8 mouse cellular contexts compared by ENCODE assay signal in genomic region chr5:121838341-121839127, GRCm38 (mm10). TPM values are rescaled to one million over a fixed set of nuclear protein-coding genes. Genes with fewer than 3 reads are reported as not detected.
DNase-seq lines count a peak whose midpoint lies in the region; ATAC-seq lines count a peak whose summit lies in the region.

No protein-coding gene starts in this region.

- WGBS in forebrain, embryonic 15.5 days = under 1% methylated on average over 46 of the region's 46 CpGs
- under 1% methylated on average over 46 of the region's 46 CpGs for WGBS in hindbrain, embryonic 14.5 days
- 1% methylated on average over 45 of the region's 46 CpGs for WGBS in liver, embryonic 11.5 days

- DNase-seq in cerebellum, adult 11 months = peak; percentile 62
- DNase-seq in adrenal gland, postnatal 10 days = peak; percentile 72
- no peak for DNase-seq in hindbrain, embryonic 14.5 days (ENCODE audit: low spot score)
- peak; percentile 68 for DNase-seq in liver, embryonic 11.5 days (ENCODE audit: low spot score)
- peak; percentile 55 for DNase-seq in thymus, postnatal 0 days (ENCODE audit: low spot score)

- no peaks in the 10 kb centered on the region for H3K36me3 ChIP-seq in forebrain, embryonic 15.5 days
- no peaks in the 10 kb centered on the region for H3K36me3 ChIP-seq in hindbrain, embryonic 14.5 days (replicated peaks; ENCODE audit: control insufficient read depth, insufficient read depth)
- H3K36me3 ChIP-seq in liver, embryonic 11.5 days (ENCODE audit: control insufficient read depth, insufficient read depth, low read length) = no peaks in the 10 kb centered on the region

- H3K4me2 ChIP-seq in forebrain, embryonic 15.5 days (replicated peaks) = peak overlapping the region; percentile 61
- peak overlapping the region; percentile 78 for H3K4me2 ChIP-seq in hindbrain, embryonic 14.5 days (replicated peaks)
- H3K4me2 ChIP-seq in liver, embryonic 11.5 days = peak overlapping the region; percentile 96

- no peak for ATAC-seq in cerebellum, adult (ENCODE audit: insufficient number of reproducible peaks, low FRiP score, low TSS enrichment)
- ATAC-seq in forebrain, embryonic 15.5 days (replicated peaks) = no peak
- ATAC-seq in hindbrain, embryonic 14.5 days (ENCODE audit: low FRiP score) = no peak
- ATAC-seq in liver, embryonic 11.5 days (replicated peaks; ENCODE audit: low FRiP score) = no peak
- peak; percentile 13 for ATAC-seq in monocyte, adult 5-6 weeks (replicated peaks; ENCODE audit: insufficient number of reproducible peaks, low FRiP score, low TSS enrichment, poor library complexity, severe bottlenecking)

- H3K4me1 ChIP-seq in forebrain, embryonic 15.5 days = peaks cover 50% of the 10 kb centered on the region
- peaks cover 42% of the 10 kb centered on the region for H3K4me1 ChIP-seq in hindbrain, embryonic 14.5 days (replicated peaks; ENCODE audit: control insufficient read depth, insufficient read depth, low read length)
- peaks cover 51% of the 10 kb centered on the region for H3K4me1 ChIP-seq in liver, embryonic 11.5 days (replicated peaks; ENCODE audit: control insufficient read depth, insufficient read depth, low read length)

- peak overlapping the region; percentile 36 for H3K4me3 ChIP-seq in forebrain, embryonic 15.5 days
- H3K4me3 ChIP-seq in hindbrain, embryonic 14.5 days (replicated peaks; ENCODE audit: low read length) = peak overlapping the region; percentile 58
- peak overlapping the region; percentile 81 for H3K4me3 ChIP-seq in liver, embryonic 11.5 days (ENCODE audit: low read depth, low read length)

- no peaks in the 10 kb centered on the region for H3K9me3 ChIP-seq in forebrain, embryonic 15.5 days
- no peaks in the 10 kb centered on the region for H3K9me3 ChIP-seq in hindbrain, embryonic 14.5 days (ENCODE audit: control insufficient read depth, low read length)
- H3K9me3 ChIP-seq in liver, embryonic 11.5 days (ENCODE audit: control insufficient read depth, low read length) = no peaks in the 10 kb centered on the region

- H3K27me3 ChIP-seq in forebrain, embryonic 15.5 days = peaks cover 33% of the 10 kb centered on the region
- peaks cover 58% of the 10 kb centered on the region for H3K27me3 ChIP-seq in hindbrain, embryonic 14.5 days (ENCODE audit: control insufficient read depth, insufficient read depth, low read length)
- peaks cover 5% of the 10 kb centered on the region; the same call in 1 of the 2 replicates for H3K27me3 ChIP-seq in liver, embryonic 11.5 days (replicated peaks; ENCODE audit: control insufficient read depth, insufficient read depth, low read length)

- H3K27ac ChIP-seq in forebrain, embryonic 15.5 days (replicated peaks) = no peak overlapping the region
- peak overlapping the region; percentile 10; the same call in 1 of the 2 replicates for H3K27ac ChIP-seq in hindbrain, embryonic 14.5 days
- H3K27ac ChIP-seq in liver, embryonic 11.5 days (ENCODE audit: low read depth, low read length) = peak overlapping the region; percentile 73

- peak overlapping the region; percentile 37 for H3K9ac ChIP-seq in forebrain, embryonic 15.5 days (replicated peaks)
- H3K9ac ChIP-seq in hindbrain, embryonic 14.5 days = peak overlapping the region; percentile 37
- peak overlapping the region; percentile 65 for H3K9ac ChIP-seq in liver, embryonic 11.5 days (ENCODE audit: low read depth, low read length)

RNA-seq across cellular contexts. Expression of gene Sh2b3, which starts 1.1 kb away (rescaled TPM):
- total RNA-seq in adrenal gland, postnatal 10 days (2021) = 10 to 100 TPM; 37.0 to 41.7 TPM
- polyA plus RNA-seq in forebrain, embryonic 15.5 days (2015; fragmentation: Nextera tagmentation; extraction: Ambion mirVana) = 5.9 and 6.7 TPM in 2 replicates
- 8.8 and 9.1 TPM in 2 replicates for polyA plus RNA-seq in hindbrain, embryonic 14.5 days (2014; fragmentation: Nextera tagmentation; extraction: Ambion mirVana)
- 14.7 and 15.7 TPM in 2 replicates for polyA plus RNA-seq in liver, embryonic 11.5 days (2014; fragmentation: Nextera tagmentation; extraction: Ambion mirVana)
- total RNA-seq in monocyte, adult 5-6 weeks (2017) = 37.3 to 51.6 TPM (median 46.2 TPM) in 3 replicates
- polyA plus RNA-seq in thymus, postnatal 0 days (2015; fragmentation: Nextera tagmentation; extraction: Ambion mirVana) = 13.1 and 13.9 TPM in 2 replicates

RNA-seq across cellular contexts. Expression of gene Pheta1, which starts 10.2 kb away (rescaled TPM):
- 10 to 100 TPM; 10.1 to 10.6 TPM for total RNA-seq in adrenal gland, postnatal 10 days (2021)
- polyA plus RNA-seq in forebrain, embryonic 15.5 days (2015; fragmentation: Nextera tagmentation; extraction: Ambion mirVana) = 58.9 and 59.3 TPM in 2 replicates
- 28.7 and 32.3 TPM in 2 replicates for polyA plus RNA-seq in hindbrain, embryonic 14.5 days (2014; fragmentation: Nextera tagmentation; extraction: Ambion mirVana)
- polyA plus RNA-seq in liver, embryonic 11.5 days (2014; fragmentation: Nextera tagmentation; extraction: Ambion mirVana) = 12.1 and 13.7 TPM in 2 replicates
- total RNA-seq in monocyte, adult 5-6 weeks (2017) = 1.6 to 2.0 TPM (median 1.6 TPM) in 3 replicates
- 14.0 and 15.2 TPM in 2 replicates for polyA plus RNA-seq in thymus, postnatal 0 days (2015; fragmentation: Nextera tagmentation; extraction: Ambion mirVana)
